Mouse (Mus musculus) limb, embryonic 12.5 days (tissue): ENCODE measurements around the gene Cog4. TPM values are rescaled to one million over a fixed set of nuclear protein-coding genes. Genes with fewer than 3 reads are reported as not detected.
A peak's percentile ranks its signal among the peaks of the same experiment; 100 is the strongest.

Experiments used
- ATAC-seq: fragments of 200-750 bp; cut with Nextera tagmentation; 2 replicates; pipeline ENCODE4 v1.8.0; 2017; ENCODE audit warnings: low read depth, moderate TSS enrichment; ENCODE audit not compliant: insufficient number of reproducible peaks, insufficient read depth, low FRiP score, low TSS enrichment
- H3K27ac ChIP-seq: fragments of 300-500 bp; sonication (generic); 2 replicates; pipeline ENCODE4 v1.5.1; 2016; ENCODE audit warnings: mild to moderate bottlenecking, moderate library complexity
- H3K27me3 ChIP-seq: fragments of 300-500 bp; sonication (generic); 2 replicates; pipeline ENCODE4 v1.6.1; 2016; ENCODE audit warnings: mild to moderate bottlenecking, moderate library complexity
- H3K36me3 ChIP-seq: fragments of 300-500 bp; sonication (generic); 2 replicates; pipeline ENCODE4 v1.6.1; 2016; ENCODE audit warnings: mild to moderate bottlenecking, moderate library complexity
- H3K4me1 ChIP-seq: fragments of 300-500 bp; sonication (generic); replicated peaks from 2 replicates; pipeline ENCODE4 v1.6.1; 2016
- H3K4me2 ChIP-seq: fragments of 300-500 bp; sonication (generic); 2 replicates; pipeline ENCODE4 v1.6.1; 2016; ENCODE audit warnings: mild to moderate bottlenecking, moderate library complexity
- H3K4me3 ChIP-seq: fragments of 300-500 bp; sonication (generic); replicated peaks from 2 replicates; pipeline ENCODE4 v1.5.1; 2016; ENCODE audit warnings: mild to moderate bottlenecking
- H3K9ac ChIP-seq: fragments of 300-500 bp; sonication (generic); replicated peaks from 2 replicates; pipeline ENCODE4 v1.6.1; 2016; ENCODE audit warnings: mild to moderate bottlenecking, moderate library complexity
- H3K9me3 ChIP-seq: fragments of 300-500 bp; sonication (generic); 2 replicates; pipeline ENCODE4 v1.6.1; 2016; ENCODE audit warnings: mild to moderate bottlenecking, moderate library complexity
- WGBS: fragments of 180-500 bp; shearing (Covaris S2); methylation state at CpG from one replicate; pipeline ENCODE4 v1.1.7; 2016; 5-methylcytosine and 5-hydroxymethylcytosine counted together
- polyA plus RNA-seq: library from polyadenylated mRNA; unstranded; fragments of >200 nt; fragmentation: Nextera tagmentation; extraction: Ambion mirVana; gene quantifications from 2 replicates; pipeline ENCODE4 v1.2.1, GENCODE M21; 2016

Cog4 gene
- 84.9 and 88.6 TPM in 2 replicates for polyA plus RNA-seq

DNA sequence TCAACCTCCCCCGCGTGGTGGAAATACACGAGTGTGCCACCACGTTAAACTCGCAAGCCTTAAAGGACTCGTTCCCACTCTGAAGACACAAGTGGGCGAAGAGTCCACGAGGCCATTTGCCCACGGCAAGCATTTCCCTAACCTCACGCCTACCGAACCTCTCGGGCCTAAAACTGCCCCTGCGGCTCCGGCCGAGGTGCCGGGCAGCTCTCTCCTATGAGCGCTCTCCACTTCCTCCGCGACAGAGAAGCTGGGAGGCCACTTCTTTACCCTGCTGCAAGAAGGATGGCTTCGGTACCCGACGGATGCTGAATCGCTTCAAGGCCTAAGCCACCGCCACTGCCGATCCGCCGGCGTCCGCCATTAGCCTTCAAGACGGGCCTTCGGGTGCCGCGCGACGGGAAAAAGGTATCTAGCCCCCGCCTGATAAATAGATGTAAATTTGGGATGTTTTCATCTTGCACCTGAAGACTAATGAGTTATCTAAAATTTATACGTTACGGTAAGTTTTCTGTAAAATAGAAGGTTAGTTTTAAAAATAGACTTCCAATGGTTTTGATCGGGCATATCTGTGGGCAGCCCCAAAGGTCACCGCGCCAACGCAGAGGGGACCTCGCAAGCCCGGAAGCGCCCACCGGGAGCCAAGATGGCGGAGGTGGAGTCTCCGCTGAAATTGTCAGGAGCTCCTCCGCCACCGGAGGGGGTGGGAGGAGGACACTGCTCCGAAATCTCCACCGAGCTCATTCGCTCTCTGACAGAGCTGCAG lies at the start of gene Cog4, which contains the start of gene Sf3b3:
Cog4 (plus strand) TSS at position 196 of the 766 bp plus-strand sequence.
Sf3b3 (minus strand) TSS at position 383 of the 766 bp plus-strand sequence.
- Histone ChIP-seq H3K27ac (peak within 1 kb of the TSS; percentile 94), H3K9me3 (no peaks in the 10 kb centered on the region), H3K4me1 (peaks cover 29% of the 10 kb centered on the region), H3K4me3 (peak within 1 kb of the TSS; percentile 86), H3K36me3 (peaks cover 49% of the 10 kb centered on the region), H3K9ac (peak within 1 kb of the TSS; percentile 92), H3K27me3 (no peaks in the 10 kb centered on the region), H3K4me2 (peak within 1 kb of the TSS; percentile 81)
- WGBS = under 1% methylated on average over 53 of the region's 53 CpGs
- ATAC-seq = peak; percentile 85; the same call in 1 of the 2 replicates

- Histone ChIP-seq H3K27me3 (no peaks in the 10 kb centered on the region), H3K9ac (no peak overlapping the region), H3K4me3 (no peak overlapping the region), H3K4me2 (no peak overlapping the region), H3K36me3 (no peaks in the 10 kb centered on the region), H3K9me3 (peaks cover 10% of the 10 kb centered on the region; the same call in 1 of the 2 replicates), H3K4me1 (peaks cover 4% of the 10 kb centered on the region; the same call in 1 of the 2 replicates), H3K27ac (no peak overlapping the region)
- no peak for ATAC-seq
- 89% methylated on average over 8 of the region's 8 CpGs for WGBS
These were observed 49.3 kb upstream of the Cog4 start for GRCm38 (mm10) chr8:110797086-110797485.

DNA sequence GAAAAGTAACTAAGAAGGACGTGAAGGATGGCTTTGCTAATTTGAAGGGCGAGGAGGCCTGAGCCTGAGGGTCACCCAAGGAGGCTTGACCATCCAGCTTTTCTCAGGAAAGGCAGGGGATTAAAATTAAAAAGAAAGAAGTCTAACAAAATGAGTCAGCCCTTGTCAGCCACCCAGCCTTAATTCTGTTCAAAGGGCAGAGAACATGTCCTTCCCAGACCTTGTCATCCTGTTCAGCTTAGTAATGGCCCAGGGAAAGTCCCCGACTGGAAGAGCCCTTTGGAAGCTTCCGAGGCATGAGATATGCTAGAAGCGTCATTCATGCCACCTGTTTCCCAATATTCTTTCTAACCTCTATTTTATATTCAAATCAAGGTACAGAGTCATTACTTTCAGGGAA lies 43.4 kb upstream of the Cog4 start:
- H3K9ac ChIP-seq = no peak overlapping the region
- no peak overlapping the region for H3K27ac ChIP-seq
- no peak for ATAC-seq
- H3K27me3 ChIP-seq = no peaks in the 10 kb centered on the region
- WGBS = 81% methylated on average over 5 of the region's 5 CpGs
- H3K4me1 ChIP-seq = no peaks in the 10 kb centered on the region
- no peaks in the 10 kb centered on the region for H3K9me3 ChIP-seq
- no peak overlapping the region for H3K4me2 ChIP-seq
- H3K36me3 ChIP-seq = no peaks in the 10 kb centered on the region
- H3K4me3 ChIP-seq = no peak overlapping the region

DNA sequence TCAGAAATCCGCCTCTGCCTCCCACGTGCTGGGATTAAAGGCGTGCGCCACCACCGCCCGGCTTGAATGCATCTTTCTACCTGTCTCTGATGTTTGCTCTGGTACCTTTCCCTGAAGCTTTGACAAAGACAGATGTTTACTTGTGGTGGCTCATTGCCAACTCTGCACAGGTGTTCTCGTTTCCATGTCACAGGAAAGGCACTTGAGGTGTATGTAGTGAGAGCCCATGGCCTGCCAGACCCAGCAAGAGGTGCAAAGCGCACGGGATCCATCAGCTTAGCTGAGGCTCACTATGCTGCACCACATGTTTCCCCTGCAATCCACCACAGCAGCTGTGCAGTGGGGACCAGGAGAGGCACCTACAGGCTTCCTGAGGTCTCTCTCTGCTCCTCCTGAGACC lies 42.5 kb upstream of the Cog4 start:
- Histone ChIP-seq H3K9ac (no peak overlapping the region), H3K36me3 (peaks cover 7% of the 10 kb centered on the region), H3K4me3 (no peak overlapping the region), H3K4me2 (no peak overlapping the region), H3K9me3 (no peaks in the 10 kb centered on the region), H3K27ac (no peak overlapping the region), H3K27me3 (no peaks in the 10 kb centered on the region), H3K4me1 (no peaks in the 10 kb centered on the region)
- ATAC-seq = no peak
- WGBS = 86% methylated on average over 9 of the region's 9 CpGs

- Histone ChIP-seq H3K27me3 (no peaks in the 10 kb centered on the region), H3K4me2 (no peak overlapping the region), H3K4me3 (no peak overlapping the region), H3K9me3 (no peaks in the 10 kb centered on the region), H3K9ac (no peak overlapping the region), H3K4me1 (no peaks in the 10 kb centered on the region), H3K36me3 (peaks cover 18% of the 10 kb centered on the region), H3K27ac (no peak overlapping the region)
- no peak for ATAC-seq
- 69% methylated on average over 2 of the region's 3 CpGs for WGBS
These were observed 41.4 kb upstream of the Cog4 start for GRCm38 (mm10) chr8:110804825-110805514.

GRCm38 (mm10) chr8:110805669-110806068 lies 40.7 kb upstream of the Cog4 start, which contains the start of gene Il34:
TSS of gene Il34 (minus strand) at chr8:110805924.
- 32% methylated on average over 12 of the region's 12 CpGs for WGBS
- ATAC-seq = no peak

DNA sequence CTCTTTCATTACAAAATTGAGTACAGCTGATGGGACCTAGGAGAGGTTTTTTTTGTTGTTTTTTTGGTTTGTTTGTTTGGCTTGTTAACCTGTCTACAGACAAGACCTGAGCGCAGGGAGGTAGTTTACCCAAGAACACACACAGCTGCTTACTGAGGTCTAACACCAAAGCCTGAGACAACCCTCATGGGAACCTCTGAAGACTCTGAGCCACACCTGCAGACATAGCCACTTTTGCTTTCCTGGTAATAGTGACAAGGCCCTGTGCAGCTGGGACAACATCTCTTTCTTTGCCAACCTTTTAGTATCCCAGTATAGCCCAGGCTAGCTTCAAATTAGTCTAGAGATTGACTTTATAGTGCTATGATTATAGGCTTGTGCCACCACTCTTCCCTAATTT lies 40.3 kb upstream of the Cog4 start:
- no peaks in the 10 kb centered on the region for H3K27me3 ChIP-seq
- H3K4me3 ChIP-seq = no peak overlapping the region
- no peaks in the 10 kb centered on the region for H3K9me3 ChIP-seq
- H3K36me3 ChIP-seq = peaks cover 30% of the 10 kb centered on the region
- H3K4me1 ChIP-seq = no peaks in the 10 kb centered on the region
- ATAC-seq = no peak
- no peak overlapping the region for H3K27ac ChIP-seq
- H3K4me2 ChIP-seq = no peak overlapping the region
- H3K9ac ChIP-seq = no peak overlapping the region
- 72% methylated on average over 1 of the region's 1 CpGs for WGBS

More at GRCm38 (mm10) chr8:110805669-110806068, 40.7 kb upstream of the Cog4 start, which contains the start of gene Il34:
- H3K27me3 ChIP-seq = no peaks in the 10 kb centered on the region
- no peak within 1 kb of the TSS for H3K9ac ChIP-seq
- H3K9me3 ChIP-seq = no peaks in the 10 kb centered on the region
- H3K36me3 ChIP-seq = peaks cover 25% of the 10 kb centered on the region
- H3K4me1 ChIP-seq = no peaks in the 10 kb centered on the region
- no peak within 1 kb of the TSS for H3K4me2 ChIP-seq
- no peak within 1 kb of the TSS for H3K4me3 ChIP-seq
- no peak within 1 kb of the TSS for H3K27ac ChIP-seq

- H3K9me3 ChIP-seq = no peaks in the 10 kb centered on the region
- no peak overlapping the region for H3K4me3 ChIP-seq
- no peaks in the 10 kb centered on the region for H3K27me3 ChIP-seq
- 0 out of 2 replicates have a peak overlapping the region, but pooled peaks have one; percentile 53 for H3K27ac ChIP-seq
- H3K9ac ChIP-seq = no peak overlapping the region
- H3K4me1 ChIP-seq = no peaks in the 10 kb centered on the region
- H3K4me2 ChIP-seq = no peak overlapping the region
- peaks cover 56% of the 10 kb centered on the region for H3K36me3 ChIP-seq
- no peak for ATAC-seq
- WGBS = 60% methylated on average over 13 of the region's 13 CpGs
These were observed 37.6 kb upstream of the Cog4 start for GRCm38 (mm10) chr8:110808495-110809472.

- no peaks in the 10 kb centered on the region for H3K4me1 ChIP-seq
- H3K4me3 ChIP-seq = no peak overlapping the region
- H3K9ac ChIP-seq = no peak overlapping the region
- peaks cover 66% of the 10 kb centered on the region for H3K36me3 ChIP-seq
- whole genome bisulfite sequencing = 58% methylated on average over 2 of the region's 2 CpGs
- H3K4me2 ChIP-seq = no peak overlapping the region
- no peaks in the 10 kb centered on the region for H3K9me3 ChIP-seq
- ATAC-seq = no peak
- H3K27ac ChIP-seq = no peak overlapping the region
- H3K27me3 ChIP-seq = no peaks in the 10 kb centered on the region
These were observed 36.6 kb upstream of the Cog4 start for GRCm38 (mm10) chr8:110809831-110810230.

DNA sequence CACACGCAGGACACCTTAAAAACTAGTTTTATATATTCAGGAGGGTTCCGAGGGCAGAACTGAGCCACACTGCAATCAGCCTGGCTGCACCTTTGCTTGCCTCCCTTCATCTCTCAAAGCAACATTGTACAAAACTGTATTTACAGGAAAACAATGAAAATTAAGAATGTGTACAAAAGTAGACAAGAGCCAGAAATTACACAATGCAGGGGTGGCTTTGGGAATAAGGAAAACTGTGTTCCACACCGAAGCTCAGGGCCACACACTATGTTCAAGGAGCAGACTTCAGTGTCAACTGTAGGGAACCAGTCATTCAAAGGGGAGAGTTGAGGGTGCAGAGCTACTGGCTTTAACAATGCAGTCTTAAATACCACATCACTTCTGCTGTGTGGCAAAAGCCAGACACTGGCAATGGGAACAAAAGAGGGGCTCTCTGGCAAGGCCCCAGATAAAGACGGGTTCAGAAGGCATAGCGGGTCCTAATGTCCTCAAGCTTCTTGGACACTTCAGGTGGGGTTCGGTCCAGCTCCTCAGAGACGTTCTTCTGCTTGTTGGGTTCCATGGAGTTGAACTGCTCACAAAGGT lies 35.8 kb upstream of the Cog4 start:
- Histone ChIP-seq H3K27me3 (no peaks in the 10 kb centered on the region), H3K4me1 (no peaks in the 10 kb centered on the region), H3K4me2 (no peak overlapping the region), H3K9me3 (no peaks in the 10 kb centered on the region), H3K36me3 (peaks cover 74% of the 10 kb centered on the region), H3K27ac (no peak overlapping the region), H3K9ac (no peak overlapping the region), H3K4me3 (no peak overlapping the region)
- WGBS = 88% methylated on average over 7 of the region's 7 CpGs
- no peak for ATAC-seq
